Mouse (Mus musculus) bone marrow macrophage, adult 2 months (primary cell): Measurements from ENCODE around the gene Mindy4.

ENCODE experiments used
- CTCF ChIP-seq: IDR thresholded peaks from 2 replicates; pipeline ENCODE4 v1.5.1; 2012; ENCODE audit warnings: low read depth, mild to moderate bottlenecking, low read length, moderate library complexity
- POLR2A ChIP-seq: IDR thresholded peaks from 2 replicates; pipeline ENCODE4 v1.6.1; 2012; ENCODE audit warnings: mild to moderate bottlenecking, low read depth, low read length, borderline replicate concordance

DNA sequence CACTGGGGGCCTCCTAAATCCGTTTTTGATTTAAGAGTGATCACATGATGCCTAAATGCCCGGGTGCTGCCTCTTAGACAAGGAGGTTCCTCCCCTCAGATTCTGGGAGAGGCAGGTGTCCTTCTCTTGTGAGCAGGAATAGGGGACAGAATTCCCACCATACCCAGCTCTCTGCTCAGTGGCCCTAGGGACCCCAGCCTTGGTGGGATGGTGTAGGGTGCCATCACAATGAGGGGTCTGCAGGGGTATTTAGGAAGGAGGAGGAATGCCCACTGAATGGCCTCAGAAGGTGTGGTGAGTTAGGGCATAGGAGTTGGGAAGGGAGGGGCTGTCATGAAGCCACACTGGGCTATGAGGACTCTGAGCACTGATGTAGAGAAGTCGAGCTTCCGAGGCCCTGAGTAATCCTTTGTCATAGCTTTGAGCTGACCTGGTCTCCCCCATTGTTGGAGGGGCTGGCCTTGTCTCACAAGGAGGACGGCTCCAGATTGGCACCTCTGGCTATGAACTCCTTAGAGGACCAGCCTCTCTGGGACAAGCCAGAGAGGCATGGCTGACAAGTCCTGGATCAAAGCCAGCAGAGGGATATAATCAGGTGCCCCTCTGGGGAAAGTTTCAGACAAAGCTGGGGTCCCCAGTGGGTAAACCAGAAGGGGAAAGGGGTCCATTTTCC, 129.1 kb downstream of the Mindy4 start:
- no peak for TF ChIP-seq CTCF
- TF ChIP-seq POLR2A, result no peak
